In genomic region chr8:41644626-41645025, GRCm38 (mm10) we compare ENCODE assay signal across 18 mouse cellular contexts.
"Had no signal": no experiment of that assay in that cellular context is flagged by ENCODE, and none has a peak within 500 bp of the region (broad histone marks: within the 10 kb centered on the region; RNA-seq: fewer than 3 reads in every experiment).

No protein-coding gene starts in this region.

- H3K27me3 ChIP-seq: kidney, embryonic 15.5 days; limb, embryonic 13.5 days had no signal

- H3K36me3 ChIP-seq: kidney, embryonic 15.5 days; limb, embryonic 13.5 days had no signal

- H3K9ac ChIP-seq: kidney, embryonic 15.5 days; limb, embryonic 13.5 days; liver, embryonic 14.5 days; liver, postnatal 0 days; lung, embryonic 14.5 days had no signal

- H3K9me3 ChIP-seq: kidney, embryonic 15.5 days; limb, embryonic 13.5 days had no signal

- H3K4me3 ChIP-seq: kidney, embryonic 15.5 days; left cerebral cortex, adult 2 months; limb, embryonic 13.5 days had no signal

- ATAC-seq: liver, postnatal 0 days; lung, postnatal 0 days had no signal

- H3K27ac ChIP-seq: kidney, embryonic 15.5 days; left cerebral cortex, adult 2 months; limb, embryonic 13.5 days; liver, embryonic 14.5 days; macrophage had no signal

- H3K4me2 ChIP-seq: kidney, embryonic 15.5 days; limb, embryonic 13.5 days; lung, embryonic 14.5 days; midbrain, embryonic 11.5 days had no signal

- H3K4me1 ChIP-seq: kidney, embryonic 15.5 days; limb, embryonic 13.5 days had no signal

- DNase-seq: kidney, adult 8-10 months; kidney, postnatal 10 days; kidney, postnatal 36 days; layer of hippocampus, postnatal 36 days; left cerebral cortex, postnatal 4 days; liver, postnatal 0 days; lung, embryonic 14.5 days; midbrain, embryonic 14.5 days; thymus, adult 2 months; thymus, postnatal 14 days; thymus, postnatal 4 days had no signal
